16 mouse cellular contexts compared by ENCODE assay signal in genomic region chr6:143402766-143403165, GRCm38 (mm10).
"Had no signal": no experiment of that assay in that cellular context is flagged by ENCODE, and none has a peak within 500 bp of the region (broad histone marks: within the 10 kb centered on the region; RNA-seq: fewer than 3 reads in every experiment).

No protein-coding gene starts in this region.

- H3K27me3 ChIP-seq: neural tube, embryonic 13.5 days; neural tube, embryonic 15.5 days; stomach, embryonic 15.5 days had no signal

- DNase-seq: retina, postnatal 1 day; right cerebral cortex, adult 18-20 months; right cerebral cortex, postnatal 14 days; right cerebral cortex, postnatal 25 days; right cerebral cortex, postnatal 4 days; spleen, adult 18-20 months; thymus, adult 18-20 months; thymus, adult 2 months; thymus, postnatal 14 days; thymus, postnatal 25 days; thymus, postnatal 36 days; thymus, postnatal 4 days had no signal

- H3K4me2 ChIP-seq: neural tube, embryonic 13.5 days; neural tube, embryonic 15.5 days; stomach, embryonic 15.5 days had no signal

- H3K4me1 ChIP-seq: neural tube, embryonic 15.5 days; stomach, embryonic 15.5 days had no signal

- H3K9me3 ChIP-seq: neural tube, embryonic 13.5 days; neural tube, embryonic 15.5 days; stomach, embryonic 15.5 days had no signal

- H3K4me3 ChIP-seq: neural tube, embryonic 13.5 days; neural tube, embryonic 15.5 days; stomach, embryonic 15.5 days had no signal

- H3K36me3 ChIP-seq: neural tube, embryonic 13.5 days; neural tube, embryonic 15.5 days; stomach, embryonic 15.5 days had no signal

- H3K9ac ChIP-seq: neural tube, embryonic 13.5 days; neural tube, embryonic 15.5 days; stomach, embryonic 15.5 days had no signal

- H3K27ac ChIP-seq: neural tube, embryonic 13.5 days; neural tube, embryonic 15.5 days; stomach, embryonic 15.5 days; stomach, postnatal 0 days had no signal
